Mouse (Mus musculus): ENCODE measurements around the gene Cln3.
A peak's percentile ranks its signal among the peaks of the same experiment; 100 is the strongest.

Gene Cln3

GRCm38 (mm10) chr7:126594862-126595561 lies 9.4 kb upstream of the Cln3 start, which contains the start of gene Il27:
Il27 (minus strand) TSS chr7:126594941.
- no peak for DNase-seq (ENCODE audit: low read depth)

DNA sequence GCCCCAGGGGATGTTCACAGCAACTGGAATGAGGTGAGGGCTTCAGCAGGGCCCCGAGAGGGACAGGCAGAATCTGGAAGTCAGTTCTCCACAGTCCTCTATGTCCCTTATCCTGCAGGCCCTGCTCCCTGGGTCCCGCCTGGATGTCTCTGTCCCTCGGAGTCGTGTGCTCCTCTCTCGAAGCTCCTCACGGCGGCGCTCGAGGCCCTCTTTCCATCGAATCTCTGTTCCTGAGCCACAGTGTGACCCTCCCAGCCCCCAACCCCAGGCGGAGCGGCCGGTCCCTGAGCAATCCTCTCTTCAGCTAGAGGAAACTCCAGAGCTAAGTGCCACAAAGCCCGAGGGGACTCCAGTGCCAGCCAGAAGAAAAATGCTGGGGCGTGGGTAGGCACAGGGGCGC lies 2.2 kb upstream of the Cln3 start:
- no peak for DNase-seq (ENCODE audit: low read depth)

DNA sequence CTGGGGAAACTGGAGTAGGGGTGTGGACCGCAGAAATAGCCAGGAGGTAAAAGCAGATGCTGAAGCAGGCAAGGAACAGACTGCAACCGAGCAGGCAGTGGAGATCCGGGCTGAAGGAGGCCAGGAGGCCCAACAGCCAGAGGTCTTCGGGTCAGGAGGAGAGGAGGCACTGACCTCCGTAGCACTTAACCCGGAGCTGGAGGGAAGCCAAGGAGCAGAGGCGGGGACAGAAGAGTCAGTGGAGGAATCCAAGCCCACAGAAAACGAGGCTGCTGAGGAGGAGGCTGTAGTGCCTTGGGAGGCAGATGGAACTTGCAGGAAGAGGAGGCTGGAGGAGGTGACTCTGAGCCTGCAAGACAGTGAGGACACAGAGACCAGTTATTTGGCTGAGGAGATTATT lies 1.2 kb upstream of the Cln3 start:
- no peak for DNase-seq (ENCODE audit: low read depth)

DNA sequence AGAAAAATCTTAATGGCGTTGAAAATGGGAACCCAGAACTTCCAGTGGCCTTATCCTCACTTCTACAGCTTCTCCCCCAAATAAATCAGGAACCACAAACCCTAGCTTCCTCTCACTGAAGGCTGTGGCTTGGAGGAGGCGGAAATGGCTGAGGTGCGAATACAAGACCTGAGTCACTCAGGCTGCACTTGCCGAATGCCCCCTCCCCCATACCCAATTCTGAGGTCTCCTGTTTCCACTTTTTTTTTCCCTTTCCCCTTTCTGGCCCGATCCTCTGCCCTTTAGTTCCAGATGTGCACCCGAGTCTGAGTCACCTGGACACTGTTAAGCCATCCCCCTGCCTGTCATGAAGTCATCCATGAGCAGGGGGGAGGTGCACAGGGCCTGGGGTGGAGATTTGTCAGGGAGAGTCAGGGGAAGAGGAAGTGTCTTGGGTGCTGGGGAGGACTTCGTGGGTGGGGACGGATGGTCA lies 1.1 kb downstream of the Cln3 start, which contains the start of gene Apobr:
Gene Apobr, plus strand, starts transcription at position 437 of the 472 bp plus-strand sequence.
- DNase-seq (ENCODE audit: low read depth): peak; percentile 81

DNA sequence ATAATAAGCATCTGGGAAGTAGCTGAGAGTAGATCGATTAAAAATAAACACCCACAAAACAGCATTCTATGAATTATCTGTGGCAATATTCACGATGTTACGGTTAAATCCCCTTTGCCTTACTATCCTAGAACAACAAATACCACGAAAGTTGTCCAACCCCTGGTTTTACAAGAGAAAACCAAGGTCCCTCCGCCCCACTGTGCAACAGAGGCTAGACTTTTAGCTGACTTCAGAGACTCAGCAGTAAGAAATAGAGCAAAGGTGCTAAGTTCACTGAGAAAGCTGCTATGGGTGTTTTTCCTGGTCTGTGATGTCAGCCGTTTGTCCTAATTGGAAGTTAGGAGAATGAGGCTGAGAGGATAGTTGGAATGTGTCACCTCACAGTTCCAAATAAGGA lies 1.9 kb downstream of the Cln3 start:
- DNase-seq (ENCODE audit: low read depth): no peak

GRCm38 (mm10) chr7:126583251-126583709 lies 2.3 kb downstream of the Cln3 start:
- DNase-seq (ENCODE audit: low read depth): peak; percentile 94

DNA sequence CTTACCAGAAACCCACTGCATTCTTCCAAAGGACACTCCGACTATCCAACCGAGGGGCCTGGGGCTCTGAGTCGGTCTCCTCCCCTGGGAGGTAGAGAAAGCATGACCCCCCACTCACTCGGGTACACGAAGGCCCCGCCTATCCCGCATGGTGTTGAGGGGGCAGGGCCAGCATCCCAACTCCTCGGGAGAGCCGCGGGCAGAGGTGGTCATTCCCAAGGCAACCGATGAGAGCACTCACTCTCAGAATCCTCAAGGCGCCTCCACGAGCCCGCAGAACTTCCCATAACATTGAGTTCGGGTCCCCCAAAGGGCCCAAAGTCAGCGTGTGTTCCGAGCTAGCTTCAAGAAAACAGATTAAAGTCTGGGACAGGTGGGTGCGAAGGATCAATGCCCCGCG lies 2.9 kb downstream of the Cln3 start:
- DNase-seq (ENCODE audit: low read depth): no peak

DNA sequence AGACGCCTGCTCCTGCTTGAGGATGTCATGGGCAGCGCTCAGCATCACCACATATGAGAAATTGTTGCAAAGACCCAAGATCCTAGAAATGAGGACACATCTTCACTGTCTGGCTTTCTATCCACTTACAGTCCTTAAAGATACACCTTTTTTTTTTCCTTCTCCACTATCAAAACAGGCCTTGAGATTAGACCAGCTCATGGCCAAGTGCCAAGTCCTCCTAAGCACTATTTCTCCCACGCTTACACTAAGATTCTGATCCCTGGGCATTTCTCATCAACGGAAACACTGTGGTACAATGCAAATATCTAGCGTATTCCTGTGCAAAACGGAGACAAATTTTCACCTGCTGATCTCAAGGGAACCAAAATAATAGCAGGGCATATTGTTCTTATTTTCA lies 4.0 kb downstream of the Cln3 start:
- no peak for DNase-seq (ENCODE audit: low read depth)

DNA sequence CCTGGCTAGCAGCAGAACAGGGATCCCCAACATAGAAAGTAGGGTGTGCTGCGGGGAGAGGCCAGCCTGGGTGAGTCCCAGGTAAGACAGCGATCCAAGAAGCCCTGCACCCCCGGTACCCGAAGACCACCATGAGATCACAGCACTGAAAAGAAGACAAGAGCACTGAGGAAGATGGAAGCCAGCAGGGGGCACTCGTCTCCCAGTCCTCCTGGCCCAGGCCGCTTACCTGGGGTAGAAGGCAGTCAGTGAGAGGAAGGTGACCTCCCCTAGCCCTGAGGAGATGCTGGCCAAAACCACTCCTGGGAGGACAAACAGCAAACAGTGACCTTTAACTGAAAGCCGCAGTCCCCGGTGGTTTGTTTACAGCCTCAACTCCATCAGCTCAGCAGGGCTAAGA lies 6.4 kb downstream of the Cln3 start:
- peak; percentile 69 for DNase-seq (ENCODE audit: low read depth)

GRCm38 (mm10) chr7:126576946-126577345 lies 8.7 kb downstream of the Cln3 start:
- peak; percentile 84 for DNase-seq (ENCODE audit: low read depth)

- DNase-seq (ENCODE audit: low read depth): peak; percentile 94
These were observed 19.4 kb downstream of the Cln3 start, which contains the start of gene Eif3c for GRCm38 (mm10) chr7:126566094-126566765. Eif3c (minus strand) TSS chr7:126566411.

- DNase-seq (ENCODE audit: low read depth): peak; percentile 78
These were observed 19.9 kb downstream of the Cln3 start for GRCm38 (mm10) chr7:126565693-126566092.

GRCm38 (mm10) chr7:126556635-126557034 lies 29.0 kb downstream of the Cln3 start:
- no peak for DNase-seq (ENCODE audit: low read depth)

- DNase-seq (ENCODE audit: low read depth): peak; percentile 61
These were observed 30.8 kb downstream of the Cln3 start for GRCm38 (mm10) chr7:126554796-126555195.

GRCm38 (mm10) chr7:126545631-126546030 lies 40.0 kb downstream of the Cln3 start:
- no peak for DNase-seq (ENCODE audit: low read depth)

- no peak for DNase-seq (ENCODE audit: low read depth)
These were observed 44.0 kb downstream of the Cln3 start for GRCm38 (mm10) chr7:126541661-126542060.

DNA sequence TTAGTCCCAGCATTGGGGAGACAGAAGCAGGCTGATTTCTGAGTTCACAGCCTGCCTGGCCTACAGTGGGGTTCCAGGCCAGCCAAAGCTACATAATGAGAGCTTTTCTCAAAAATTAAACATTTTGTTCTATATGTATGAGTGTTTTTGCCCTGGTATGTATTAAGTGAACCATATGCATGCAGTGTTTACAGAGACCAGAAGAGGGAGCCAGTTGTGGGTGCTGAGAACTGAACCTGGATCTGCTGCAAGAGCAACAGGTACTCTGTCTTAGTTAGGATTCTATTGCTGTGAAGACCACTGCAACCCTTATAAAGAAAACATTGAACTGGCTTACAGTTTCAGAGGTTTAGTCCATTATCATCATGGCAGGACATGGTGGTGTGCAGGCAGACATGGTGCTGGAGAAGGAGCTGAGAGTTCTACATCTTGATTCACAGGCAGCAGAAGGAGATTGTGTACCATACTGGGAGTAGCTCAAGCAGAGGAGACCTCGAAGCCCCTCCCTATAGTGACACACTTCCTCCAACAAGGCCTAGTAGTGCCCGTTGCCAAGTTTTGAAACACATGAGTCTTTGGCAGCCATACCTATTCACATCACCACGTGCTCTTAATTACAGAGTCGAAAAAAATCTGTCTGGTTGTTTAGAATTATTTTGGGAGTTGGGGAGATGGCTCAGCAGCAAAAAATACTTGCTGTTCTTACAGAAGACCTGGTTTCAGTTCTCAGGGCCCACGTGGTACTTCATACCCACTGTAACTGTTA lies 47.6 kb downstream of the Cln3 start:
- DNase-seq (ENCODE audit: low read depth): peak; percentile 81

GRCm38 (mm10) chr7:126536466-126536865 lies 49.2 kb downstream of the Cln3 start:
- no peak for DNase-seq (ENCODE audit: low read depth)

- DNase-seq (ENCODE audit: low read depth): peak; percentile 29
These were observed 49.9 kb downstream of the Cln3 start for GRCm38 (mm10) chr7:126535766-126536165.

DNA sequence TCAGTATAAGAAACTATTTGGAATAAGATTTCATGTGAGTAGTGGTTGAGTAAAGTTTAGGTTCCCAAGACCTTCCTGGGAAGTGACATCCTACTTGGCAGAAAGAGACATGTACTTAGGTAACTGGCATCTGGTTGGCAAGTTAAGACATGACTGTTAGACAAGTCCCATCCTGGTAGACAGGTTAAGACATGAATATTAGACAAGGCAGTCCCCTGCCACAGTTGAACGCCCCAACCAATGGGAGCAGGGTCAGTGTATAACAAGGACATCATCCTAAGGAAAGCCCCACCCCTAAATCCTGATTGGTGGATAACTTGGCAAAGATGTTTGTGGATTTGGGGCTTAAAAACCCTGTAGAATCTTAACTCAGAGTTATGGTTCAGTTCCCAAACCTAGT lies 52.2 kb downstream of the Cln3 start:
- DNase-seq (ENCODE audit: low read depth): no peak

DNA sequence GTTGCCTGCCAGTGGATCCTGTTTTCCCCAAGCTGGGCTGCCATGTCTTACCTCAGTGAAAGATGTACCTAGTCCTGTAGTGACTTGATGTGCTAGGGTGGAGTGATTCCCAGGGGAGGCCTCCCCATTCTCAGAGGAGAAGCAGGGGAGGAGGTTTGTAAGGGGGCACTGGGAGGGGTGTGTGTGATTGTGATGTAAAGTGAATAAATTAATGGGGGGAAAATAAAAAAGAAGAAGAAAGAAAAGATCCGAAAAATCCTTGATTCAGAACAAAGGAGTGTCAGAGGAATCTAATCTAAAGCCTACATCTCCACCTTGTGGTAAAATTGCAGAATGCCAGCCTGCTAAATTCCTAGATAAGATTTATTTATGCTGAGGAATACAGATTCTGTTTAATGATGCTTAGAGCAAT lies 57.4 kb downstream of the Cln3 start:
- DNase-seq (ENCODE audit: low read depth): peak; percentile 82

- DNase-seq (ENCODE audit: low read depth): no peak
These were observed 62.3 kb downstream of the Cln3 start for GRCm38 (mm10) chr7:126523316-126523715.

Measured in induced T-regulatory cell, adult 2 months (primary cell).